Mouse (Mus musculus) cerebellum, adult 2 months (tissue): ENCODE measurements around the gene Reck. TPM values are rescaled to one million over a fixed set of nuclear protein-coding genes. Genes with fewer than 3 reads are reported as not detected.

ENCODE experiments used
- DNase-seq, 2 experiments: peaks; one replicate each; pipeline ENCODE4 v3.0.0; 2021
- H3K27ac ChIP-seq: fragments of 200-500 bp; 2 replicates; pipeline ENCODE4 v1.5.1; 2012; ENCODE audit warnings: low read length, control low read depth, inconsistent platforms; ENCODE audit not compliant: insufficient read depth
- H3K27me3 ChIP-seq: fragments of 200-500 bp; 2 replicates; pipeline ENCODE4 v1.6.1; 2012; ENCODE audit warnings: inconsistent platforms, mild to moderate bottlenecking, low read length, moderate library complexity; ENCODE audit not compliant: control insufficient read depth, insufficient read depth
- H3K4me1 ChIP-seq: fragments of 200-500 bp; 2 replicates; pipeline ENCODE4 v1.6.1; 2011; ENCODE audit warnings: low read length; ENCODE audit not compliant: control insufficient read depth, insufficient read depth
- H3K4me3 ChIP-seq: fragments of 200-500 bp; replicated peaks from 2 replicates; pipeline ENCODE3; 2011; ENCODE audit warnings: mild to moderate bottlenecking, low read depth, low read length, control low read depth; ENCODE audit not compliant: insufficient read depth
- CTCF ChIP-seq: fragments of 200-500 bp; IDR thresholded peaks from 2 replicates; pipeline ENCODE4 v1.5.1; 2011; ENCODE audit warnings: low read depth, mild to moderate bottlenecking, control low read depth, low read length, moderate library complexity, borderline replicate concordance; ENCODE audit not compliant: insufficient read depth
- POLR2A ChIP-seq: fragments of 200-500 bp; IDR thresholded peaks from 2 replicates; pipeline ENCODE4 v1.6.1; 2011; ENCODE audit warnings: low read length, control low read depth, borderline replicate concordance; ENCODE audit not compliant: insufficient read depth
- WGBS: fragments of 180-500 bp; shearing (Covaris S2); methylation state at CpG from one replicate; pipeline ENCODE4 v1.1.7; 2018; 5-methylcytosine and 5-hydroxymethylcytosine counted together
- polyA plus RNA-seq: library from polyadenylated mRNA; depleted of rRNA; stranded (reverse); fragments of >200 nt; gene quantifications from 2 replicates; pipeline ENCODE4 v1.2.3, GENCODE M21; 2012; rRNA removed

Gene Reck
- 8.3 and 9.8 TPM in 2 replicates for polyA plus RNA-seq

GRCm38 (mm10) chr4:43875160-43875918, at the start of gene Reck:
TSS of gene Reck (plus strand) at chr4:43875530.
- no peak for TF ChIP-seq POLR2A
- TF ChIP-seq CTCF = no peak
- H3K4me3 ChIP-seq = peak within 1 kb of the TSS; percentile 80
- no peaks in the 10 kb centered on the region for H3K4me1 ChIP-seq
- WGBS = 1% methylated on average over 71 of the region's 73 CpGs
- no peak within 1 kb of the TSS for H3K27ac ChIP-seq
- H3K27me3 ChIP-seq = no peaks in the 10 kb centered on the region
- DNase-seq = peak; percentile 76 to 83

GRCm38 (mm10) chr4:43828806-43829205, 46.5 kb upstream of the Reck start:
- WGBS = 93% methylated on average over 4 of the region's 4 CpGs
- H3K4me3 ChIP-seq = no peak overlapping the region
- no peaks in the 10 kb centered on the region for H3K4me1 ChIP-seq
- TF ChIP-seq CTCF (no peak), POLR2A (no peak)
- H3K27me3 ChIP-seq = no peaks in the 10 kb centered on the region
- no peak overlapping the region for H3K27ac ChIP-seq
- DNase-seq = no peak

- Histone ChIP-seq H3K27ac (no peak overlapping the region), H3K4me1 (no peaks in the 10 kb centered on the region), H3K4me3 (no peak overlapping the region), H3K27me3 (no peaks in the 10 kb centered on the region)
- no peak for DNase-seq
- 66% methylated on average over 5 of the region's 5 CpGs for WGBS
- TF ChIP-seq POLR2A (no peak), CTCF (no peak)
These were observed 43.3 kb upstream of the Reck start for GRCm38 (mm10) chr4:43832031-43832430.

GRCm38 (mm10) chr4:43833752-43834151, 41.6 kb upstream of the Reck start:
- WGBS = 72% methylated on average over 5 of the region's 5 CpGs
- no peak for TF ChIP-seq POLR2A
- no peak for TF ChIP-seq CTCF
- no peak for DNase-seq
- no peaks in the 10 kb centered on the region for H3K27me3 ChIP-seq
- no peak overlapping the region for H3K27ac ChIP-seq
- H3K4me3 ChIP-seq = no peak overlapping the region
- H3K4me1 ChIP-seq = no peaks in the 10 kb centered on the region

GRCm38 (mm10) chr4:43834749-43835148, 40.6 kb upstream of the Reck start:
- no peak overlapping the region for H3K4me3 ChIP-seq
- no peak for DNase-seq
- 77% methylated on average over 4 of the region's 4 CpGs for WGBS
- H3K27ac ChIP-seq = no peak overlapping the region
- H3K4me1 ChIP-seq = no peaks in the 10 kb centered on the region
- no peak for TF ChIP-seq CTCF
- no peak for TF ChIP-seq POLR2A
- H3K27me3 ChIP-seq = no peaks in the 10 kb centered on the region

- H3K4me1 ChIP-seq = no peaks in the 10 kb centered on the region
- H3K27me3 ChIP-seq = no peaks in the 10 kb centered on the region
- H3K27ac ChIP-seq = no peak overlapping the region
- DNase-seq = no peak
- TF ChIP-seq CTCF = no peak
- no peak for TF ChIP-seq POLR2A
- 85% methylated on average over 3 of the region's 3 CpGs for WGBS
- H3K4me3 ChIP-seq = no peak overlapping the region
These were observed 37.0 kb upstream of the Reck start for GRCm38 (mm10) chr4:43838326-43838725.

- no peak within 1 kb of the TSS for H3K4me3 ChIP-seq
- no peak within 1 kb of the TSS for H3K27ac ChIP-seq
- no peak for TF ChIP-seq POLR2A
- TF ChIP-seq CTCF = no peak
- H3K27me3 ChIP-seq = no peaks in the 10 kb centered on the region
- 57% methylated on average over 1 of the region's 1 CpGs for WGBS
- DNase-seq = no peak
- no peaks in the 10 kb centered on the region for H3K4me1 ChIP-seq
These were observed 35.2 kb upstream of the Reck start, which contains the start of gene Olfr157 for GRCm38 (mm10) chr4:43840101-43840500. TSS of gene Olfr157 (minus strand) at chr4:43840201.

GRCm38 (mm10) chr4:43851265-43851664, 24.1 kb upstream of the Reck start, which contains the start of gene Olfr155:
TSS of gene Olfr155 (plus strand) at chr4:43851565.
- no peak within 1 kb of the TSS for H3K27ac ChIP-seq
- TF ChIP-seq CTCF = no peak
- no peak for TF ChIP-seq POLR2A
- no peak within 1 kb of the TSS for H3K4me3 ChIP-seq
- 91% methylated on average over 6 of the region's 6 CpGs for WGBS
- H3K4me1 ChIP-seq = no peaks in the 10 kb centered on the region
- H3K27me3 ChIP-seq = no peaks in the 10 kb centered on the region
- no peak for DNase-seq
